Mouse (Mus musculus): ENCODE measurements around the gene Exoc6. TPM values are rescaled to one million over a fixed set of nuclear protein-coding genes. Genes with fewer than 3 reads are reported as not detected.

The Exoc6 gene
- 23.9 TPM for total RNA-seq (2023)

GRCm38 (mm10) chr19:37550101-37551039 is at the start of gene Exoc6:
Gene Exoc6 (plus strand): TSS chr19:37550418.

DNA sequence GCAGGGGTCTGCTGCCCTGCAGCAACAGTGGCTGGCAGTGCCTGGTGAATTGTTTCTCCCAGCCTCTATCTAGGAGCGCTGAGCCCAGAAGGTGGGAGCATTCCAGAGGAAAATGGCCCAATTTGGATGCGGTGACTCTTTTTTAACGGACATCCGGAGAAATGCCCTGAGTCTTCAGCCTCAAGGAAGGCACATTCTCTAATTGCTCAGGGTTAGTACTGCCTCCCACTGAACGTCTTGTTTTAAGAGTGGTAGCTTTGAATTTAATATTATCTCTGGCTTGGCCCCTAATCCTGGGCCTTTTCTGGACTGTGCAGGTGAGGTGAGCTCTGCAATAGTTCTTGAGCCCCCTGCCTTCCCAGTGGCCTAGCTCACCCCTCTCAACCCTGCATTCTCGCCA is 135.1 kb downstream of the Exoc6 start, which contains the start of gene Cyp26c1:
Gene Cyp26c1, plus strand, starts transcription at position 301 of the 400 bp plus-strand sequence.

GRCm38 (mm10) chr19:37697651-37698272 is 147.5 kb downstream of the Exoc6 start, which contains the start of gene Cyp26a1:
Gene Cyp26a1 (plus strand): TSS chr19:37697798.

Other genes with a start within 250 kb of the Exoc6 start
- gene Ide, start 212.6 kb upstream of the Exoc6 start, total RNA-seq (2023) = 35.9 TPM
- gene Kif11, start 174.0 kb upstream of the Exoc6 start, total RNA-seq (2023) = 1.1 TPM
- 7.4 TPM for gene Hhex, start 115.6 kb upstream of the Exoc6 start, total RNA-seq (2023)
- gene Cyp26c1, start 135.2 kb downstream of the Exoc6 start, total RNA-seq (2023) = 0.40 TPM
- not detected for gene Cyp26a1, start 147.4 kb downstream of the Exoc6 start, total RNA-seq (2023)